Mouse (Mus musculus): Measurements from ENCODE around the gene Kbtbd12. TPM values are rescaled to one million over a fixed set of nuclear protein-coding genes. Genes with fewer than 3 reads are reported as not detected.

Kbtbd12 gene
- polyA plus RNA-seq, 1 experiment from 2014 or later: not detected

GRCm38 (mm10) chr6:88583950-88584349, 53.8 kb downstream of the Kbtbd12 start:
- H3K4me2 ChIP-seq (ENCODE audit: low read depth): no peak overlapping the region
- no peak overlapping the region for H3K27ac ChIP-seq (ENCODE audit: low read depth, low read length)
- no peaks in the 10 kb centered on the region for H3K9me3 ChIP-seq (ENCODE audit: control insufficient read depth, low read length)
- no peak overlapping the region for H3K9ac ChIP-seq (ENCODE audit: low read length)
- H3K4me3 ChIP-seq (ENCODE audit: low read depth, low read length): no peak overlapping the region
- 89% methylated on average over 4 of the region's 4 CpGs for WGBS
- no peaks in the 10 kb centered on the region for H3K4me1 ChIP-seq (ENCODE audit: control insufficient read depth, insufficient read depth, low read length)
- no peaks in the 10 kb centered on the region for H3K27me3 ChIP-seq (ENCODE audit: control insufficient read depth, insufficient read depth, low read length)
- ATAC-seq (ENCODE audit: insufficient read depth, low FRiP score, low TSS enrichment) (no peak), DNase-seq (ENCODE audit: low spot score) (no peak)
- H3K36me3 ChIP-seq (ENCODE audit: control insufficient read depth, insufficient read depth, low read length): no peaks in the 10 kb centered on the region

- Histone ChIP-seq H3K36me3 (ENCODE audit: control insufficient read depth, insufficient read depth, low read length) (no peaks in the 10 kb centered on the region), H3K4me3 (ENCODE audit: low read depth, low read length) (no peak overlapping the region), H3K4me2 (ENCODE audit: low read depth) (no peak overlapping the region), H3K4me1 (ENCODE audit: control insufficient read depth, insufficient read depth, low read length) (no peaks in the 10 kb centered on the region), H3K27ac (ENCODE audit: low read depth, low read length) (no peak overlapping the region), H3K9me3 (ENCODE audit: control insufficient read depth, low read length) (no peaks in the 10 kb centered on the region), H3K27me3 (ENCODE audit: control insufficient read depth, insufficient read depth, low read length) (no peaks in the 10 kb centered on the region), H3K9ac (ENCODE audit: low read length) (no peak overlapping the region)
- 87% methylated on average over 11 of the region's 11 CpGs for WGBS
- no peak for DNase-seq (ENCODE audit: low spot score)
- no peak for ATAC-seq (ENCODE audit: insufficient read depth, low FRiP score, low TSS enrichment)
Observed at GRCm38 (mm10) chr6:88576495-88576894, 61.3 kb downstream of the Kbtbd12 start.

GRCm38 (mm10) chr6:88566676-88567075, 71.1 kb downstream of the Kbtbd12 start:
- Histone ChIP-seq H3K4me1 (ENCODE audit: control insufficient read depth, insufficient read depth, low read length) (peaks cover 2% of the 10 kb centered on the region; the same call in 1 of the 2 replicates), H3K27ac (ENCODE audit: low read depth, low read length) (no peak overlapping the region), H3K9me3 (ENCODE audit: control insufficient read depth, low read length) (no peaks in the 10 kb centered on the region), H3K4me2 (ENCODE audit: low read depth) (peak overlapping the region; percentile 26; the same call in 1 of the 2 replicates), H3K36me3 (ENCODE audit: control insufficient read depth, insufficient read depth, low read length) (no peaks in the 10 kb centered on the region), H3K9ac (ENCODE audit: low read length) (no peak overlapping the region), H3K27me3 (ENCODE audit: control insufficient read depth, insufficient read depth, low read length) (0 out of 2 replicates have a peak, but pooled peaks cover 3% of the 10 kb centered on the region), H3K4me3 (ENCODE audit: low read depth, low read length) (no peak overlapping the region)
- 12% methylated on average over 7 of the region's 7 CpGs for WGBS
- no peak for DNase-seq (ENCODE audit: low spot score)
- no peak for ATAC-seq (ENCODE audit: insufficient read depth, low FRiP score, low TSS enrichment)

GRCm38 (mm10) chr6:88565033-88565432, 72.7 kb downstream of the Kbtbd12 start:
- ATAC-seq (ENCODE audit: insufficient read depth, low FRiP score, low TSS enrichment) (no peak), DNase-seq (ENCODE audit: low spot score) (no peak)
- no peak overlapping the region for H3K27ac ChIP-seq (ENCODE audit: low read depth, low read length)
- no peaks in the 10 kb centered on the region for H3K36me3 ChIP-seq (ENCODE audit: control insufficient read depth, insufficient read depth, low read length)
- no peak overlapping the region for H3K9ac ChIP-seq (ENCODE audit: low read length)
- H3K4me3 ChIP-seq (ENCODE audit: low read depth, low read length): no peak overlapping the region
- no peak overlapping the region for H3K4me2 ChIP-seq (ENCODE audit: low read depth)
- peaks cover 2% of the 10 kb centered on the region; the same call in 1 of the 2 replicates for H3K4me1 ChIP-seq (ENCODE audit: control insufficient read depth, insufficient read depth, low read length)
- H3K27me3 ChIP-seq (ENCODE audit: control insufficient read depth, insufficient read depth, low read length): 0 out of 2 replicates have a peak, but pooled peaks cover 3% of the 10 kb centered on the region
- WGBS: 44% methylated on average over 6 of the region's 6 CpGs
- no peaks in the 10 kb centered on the region for H3K9me3 ChIP-seq (ENCODE audit: control insufficient read depth, low read length)

- WGBS: 88% methylated on average over 4 of the region's 4 CpGs
- H3K9me3 ChIP-seq (ENCODE audit: control insufficient read depth, low read length): no peaks in the 10 kb centered on the region
- H3K36me3 ChIP-seq (ENCODE audit: control insufficient read depth, insufficient read depth, low read length): no peaks in the 10 kb centered on the region
- DNase-seq (ENCODE audit: low spot score) (no peak), ATAC-seq (ENCODE audit: insufficient read depth, low FRiP score, low TSS enrichment) (no peak)
- H3K4me1 ChIP-seq (ENCODE audit: control insufficient read depth, insufficient read depth, low read length): no peaks in the 10 kb centered on the region
- no peak overlapping the region for H3K4me2 ChIP-seq (ENCODE audit: low read depth)
- H3K9ac ChIP-seq (ENCODE audit: low read length): no peak overlapping the region
- no peaks in the 10 kb centered on the region for H3K27me3 ChIP-seq (ENCODE audit: control insufficient read depth, insufficient read depth, low read length)
- no peak overlapping the region for H3K4me3 ChIP-seq (ENCODE audit: low read depth, low read length)
- H3K27ac ChIP-seq (ENCODE audit: low read depth, low read length): no peak overlapping the region
Observed at GRCm38 (mm10) chr6:88560156-88560555, 77.6 kb downstream of the Kbtbd12 start.

GRCm38 (mm10) chr6:88559688-88560087, 78.1 kb downstream of the Kbtbd12 start:
- ATAC-seq (ENCODE audit: insufficient read depth, low FRiP score, low TSS enrichment): no peak
- no peak overlapping the region for H3K9ac ChIP-seq (ENCODE audit: low read length)
- no peaks in the 10 kb centered on the region for H3K9me3 ChIP-seq (ENCODE audit: control insufficient read depth, low read length)
- no peak overlapping the region for H3K4me3 ChIP-seq (ENCODE audit: low read depth, low read length)
- H3K4me1 ChIP-seq (ENCODE audit: control insufficient read depth, insufficient read depth, low read length): no peaks in the 10 kb centered on the region
- no peak for DNase-seq (ENCODE audit: low spot score)
- 49% methylated on average over 5 of the region's 5 CpGs for WGBS
- no peak overlapping the region for H3K27ac ChIP-seq (ENCODE audit: low read depth, low read length)
- H3K36me3 ChIP-seq (ENCODE audit: control insufficient read depth, insufficient read depth, low read length): no peaks in the 10 kb centered on the region
- no peak overlapping the region for H3K4me2 ChIP-seq (ENCODE audit: low read depth)
- no peaks in the 10 kb centered on the region for H3K27me3 ChIP-seq (ENCODE audit: control insufficient read depth, insufficient read depth, low read length)

- Histone ChIP-seq H3K9ac (ENCODE audit: low read length) (no peak overlapping the region), H3K27me3 (ENCODE audit: control insufficient read depth, insufficient read depth, low read length) (no peaks in the 10 kb centered on the region), H3K9me3 (ENCODE audit: control insufficient read depth, low read length) (no peaks in the 10 kb centered on the region), H3K4me3 (ENCODE audit: low read depth, low read length) (no peak overlapping the region), H3K4me1 (ENCODE audit: control insufficient read depth, insufficient read depth, low read length) (no peaks in the 10 kb centered on the region), H3K36me3 (ENCODE audit: control insufficient read depth, insufficient read depth, low read length) (no peaks in the 10 kb centered on the region), H3K4me2 (ENCODE audit: low read depth) (no peak overlapping the region), H3K27ac (ENCODE audit: low read depth, low read length) (no peak overlapping the region)
- ATAC-seq (ENCODE audit: insufficient read depth, low FRiP score, low TSS enrichment) (no peak), DNase-seq (ENCODE audit: low spot score) (no peak)
- WGBS: 75% methylated on average over 1 of the region's 1 CpGs
Observed at GRCm38 (mm10) chr6:88558076-88558475, 79.7 kb downstream of the Kbtbd12 start.

GRCm38 (mm10) chr6:88557548-88557947, 80.2 kb downstream of the Kbtbd12 start:
- H3K9me3 ChIP-seq (ENCODE audit: control insufficient read depth, low read length): no peaks in the 10 kb centered on the region
- ATAC-seq (ENCODE audit: insufficient read depth, low FRiP score, low TSS enrichment) (no peak), DNase-seq (ENCODE audit: low spot score) (no peak)
- H3K4me1 ChIP-seq (ENCODE audit: control insufficient read depth, insufficient read depth, low read length): no peaks in the 10 kb centered on the region
- no peak overlapping the region for H3K4me2 ChIP-seq (ENCODE audit: low read depth)
- H3K27me3 ChIP-seq (ENCODE audit: control insufficient read depth, insufficient read depth, low read length): no peaks in the 10 kb centered on the region
- 15% methylated on average over 4 of the region's 4 CpGs for WGBS
- H3K36me3 ChIP-seq (ENCODE audit: control insufficient read depth, insufficient read depth, low read length): no peaks in the 10 kb centered on the region
- no peak overlapping the region for H3K27ac ChIP-seq (ENCODE audit: low read depth, low read length)
- no peak overlapping the region for H3K4me3 ChIP-seq (ENCODE audit: low read depth, low read length)
- no peak overlapping the region for H3K9ac ChIP-seq (ENCODE audit: low read length)

GRCm38 (mm10) chr6:88549916-88550315, 87.8 kb downstream of the Kbtbd12 start:
- DNase-seq (ENCODE audit: low spot score) (no peak), ATAC-seq (ENCODE audit: insufficient read depth, low FRiP score, low TSS enrichment) (no peak)
- H3K4me1 ChIP-seq (ENCODE audit: control insufficient read depth, insufficient read depth, low read length): no peaks in the 10 kb centered on the region
- 81% methylated on average over 2 of the region's 2 CpGs for WGBS
- no peaks in the 10 kb centered on the region for H3K36me3 ChIP-seq (ENCODE audit: control insufficient read depth, insufficient read depth, low read length)
- no peaks in the 10 kb centered on the region for H3K9me3 ChIP-seq (ENCODE audit: control insufficient read depth, low read length)
- H3K9ac ChIP-seq (ENCODE audit: low read length): no peak overlapping the region
- H3K4me2 ChIP-seq (ENCODE audit: low read depth): no peak overlapping the region
- no peak overlapping the region for H3K27ac ChIP-seq (ENCODE audit: low read depth, low read length)
- peaks cover 10% of the 10 kb centered on the region; the same call in 1 of the 2 replicates for H3K27me3 ChIP-seq (ENCODE audit: control insufficient read depth, insufficient read depth, low read length)
- H3K4me3 ChIP-seq (ENCODE audit: low read depth, low read length): no peak overlapping the region

Measured in neural tube, embryonic 11.5 days (tissue).